Mouse (Mus musculus) adrenal gland, postnatal 0 days (tissue): ENCODE results near the gene Hist1h2ai. TPM values are rescaled to one million over a fixed set of nuclear protein-coding genes. Genes with fewer than 3 reads are reported as not detected.

ENCODE experiments used
- microRNA-seq: library from miRNA; unstranded; fragments of <30 nt; microRNA quantifications from one replicate; pipeline ENCODE4, GENCODE M21; 2016; ENCODE audit warnings: borderline replicate concordance; ENCODE audit not compliant: insufficient number of aligned reads
- polyA plus RNA-seq: library from polyadenylated mRNA; unstranded; fragments of >200 nt; fragmentation: Nextera tagmentation; extraction: Ambion mirVana; gene quantifications from 2 replicates; pipeline ENCODE4 v1.2.1, GENCODE M21; 2015

The Hist1h2ai gene
- 6.6 and 14.9 TPM in 2 replicates for polyA plus RNA-seq

GRCm38 (mm10) chr13:21715864-21716539 lies at the start of gene Hist1h2ai, which contains the start of gene Hist1h2bl:
Gene Hist1h2ai, plus strand, starts transcription at chr13:21716422.
Gene Hist1h2bl, minus strand, starts transcription at chr13:21716143.

GRCm38 (mm10) chr13:21677305-21677704 lies 38.9 kb upstream of the Hist1h2ai start, which contains the start of gene Olfr1360:
Gene Olfr1360, minus strand, starts transcription at chr13:21677405.

GRCm38 (mm10) chr13:21697811-21698210 lies 18.4 kb upstream of the Hist1h2ai start, which contains the start of gene Olfr1359:
Gene Olfr1359, plus strand, starts transcription at chr13:21698111.

GRCm38 (mm10) chr13:21717397-21718357 lies 1.5 kb downstream of the Hist1h2ai start, which contains the start of gene Hist1h3h:
Gene Hist1h3h, plus strand, starts transcription at chr13:21717659.

GRCm38 (mm10) chr13:21721757-21722372 lies 5.6 kb downstream of the Hist1h2ai start, which contains the start of gene Hist1h2bm:
Gene Hist1h2bm, plus strand, starts transcription at chr13:21722044.

GRCm38 (mm10) chr13:21734906-21735767 lies 18.9 kb downstream of the Hist1h2ai start, which contains the start of gene Hist1h4j:
Gene Hist1h4j, plus strand, starts transcription at chr13:21735064.

GRCm38 (mm10) chr13:21750159-21751017 lies 34.2 kb downstream of the Hist1h2ai start, which contains the start of gene Hist1h4k:
Gene Hist1h4k, minus strand, starts transcription at chr13:21750505.

GRCm38 (mm10) chr13:21753524-21754285 lies 37.5 kb downstream of the Hist1h2ai start, which contains the start of the genes Hist1h2ak and Hist1h2bn:
Gene Hist1h2ak, minus strand, starts transcription at chr13:21753827.
Gene Hist1h2bn, plus strand, starts transcription at chr13:21754123.

Small RNAs within 50 kb of the gene (microRNA-seq; reads per million reads assigned to microRNA genes)
- gene Gm44357 (not detected), gene Gm44367 (not detected), gene Gm44454 (not detected)

Other genes with a start within 250 kb of the Hist1h2ai start
- gene Nkapl, start 247.9 kb upstream of the Hist1h2ai start, polyA plus RNA-seq, result 2.3 and 2.4 TPM in 2 replicates
- 3.8 and 4.9 TPM in 2 replicates for gene Zkscan4, start 237.5 kb upstream of the Hist1h2ai start, polyA plus RNA-seq
- not detected in 2 replicates for gene Gm10065, start 237.0 kb upstream of the Hist1h2ai start, polyA plus RNA-seq
- gene AK157302, start 221.2 kb upstream of the Hist1h2ai start, polyA plus RNA-seq, result 0.35 and 0.41 TPM in 2 replicates
- 6.0 and 10.4 TPM in 2 replicates for gene Gm11273, start 215.0 kb upstream of the Hist1h2ai start, polyA plus RNA-seq
- 2.2 and 2.6 TPM in 2 replicates for gene Zkscan8, start 185.3 kb upstream of the Hist1h2ai start, polyA plus RNA-seq
- not detected in 2 replicates for gene Olfr1366, start 173.6 kb upstream of the Hist1h2ai start, polyA plus RNA-seq
- gene Olfr1535, start 156.5 kb upstream of the Hist1h2ai start, polyA plus RNA-seq, result not detected in 2 replicates
- gene Olfr1364, start 134.7 kb upstream of the Hist1h2ai start, polyA plus RNA-seq, result not detected in 2 replicates
- gene Olfr1362, start 102.4 kb upstream of the Hist1h2ai start, polyA plus RNA-seq, result not detected in 2 replicates
- gene Olfr11, start 73.9 kb upstream of the Hist1h2ai start, polyA plus RNA-seq, result not detected in 2 replicates
- not detected in 2 replicates for gene Olfr1361, start 53.0 kb upstream of the Hist1h2ai start, polyA plus RNA-seq
- gene Olfr1360, start 39.0 kb upstream of the Hist1h2ai start, polyA plus RNA-seq, result not detected in 2 replicates
- not detected in 2 replicates for gene Olfr1359, start 18.3 kb upstream of the Hist1h2ai start, polyA plus RNA-seq
- 1.4 TPM in 1 of 2 replicates, not detected in the other for gene Hist1h2bl, start 279 bp upstream of the Hist1h2ai start, polyA plus RNA-seq
- 0.38 and 2.1 TPM in 2 replicates for gene Hist1h3h, start 1.2 kb downstream of the Hist1h2ai start, polyA plus RNA-seq
- gene Hist1h2bm, start 5.6 kb downstream of the Hist1h2ai start, polyA plus RNA-seq, result 1.1 and 1.3 TPM in 2 replicates
- 0.39 and 0.77 TPM in 2 replicates for gene Hist1h4j, start 18.6 kb downstream of the Hist1h2ai start, polyA plus RNA-seq
- gene Hist1h4k, start 34.1 kb downstream of the Hist1h2ai start, polyA plus RNA-seq, result 2.2 and 2.5 TPM in 2 replicates
- 6.3 and 6.9 TPM in 2 replicates for gene Hist1h2ak, start 37.4 kb downstream of the Hist1h2ai start, polyA plus RNA-seq
- 0.83 and 1.5 TPM in 2 replicates for gene Hist1h2bn, start 37.7 kb downstream of the Hist1h2ai start, polyA plus RNA-seq
- 9.0 and 13.0 TPM in 2 replicates for gene Hist1h1b, start 64.2 kb downstream of the Hist1h2ai start, polyA plus RNA-seq
- gene Hist1h3i, start 66.9 kb downstream of the Hist1h2ai start, polyA plus RNA-seq, result 55.7 and 74.2 TPM in 2 replicates
- 7.6 and 8.2 TPM in 2 replicates for gene Hist1h2an, start 70.8 kb downstream of the Hist1h2ai start, polyA plus RNA-seq
- 1.4 and 1.8 TPM in 2 replicates for gene Hist1h2bp, start 71.0 kb downstream of the Hist1h2ai start, polyA plus RNA-seq
- gene Hist1h2bq, start 93.8 kb downstream of the Hist1h2ai start, polyA plus RNA-seq, result 1.4 and 6.7 TPM in 2 replicates
- 2.0 TPM in 1 of 2 replicates, not detected in the other for gene Hist1h2ao, start 94.0 kb downstream of the Hist1h2ai start, polyA plus RNA-seq
- not detected in 2 replicates for gene Hist1h4m, start 95.3 kb downstream of the Hist1h2ai start, polyA plus RNA-seq
- gene Hist1h4n, start 115.8 kb downstream of the Hist1h2ai start, polyA plus RNA-seq, result 5.7 and 5.9 TPM in 2 replicates
- 2,226 and 3,319 TPM in 2 replicates for gene Hist1h2ap, start 117.1 kb downstream of the Hist1h2ai start, polyA plus RNA-seq
- 1.6 and 7.1 TPM in 2 replicates for gene Hist1h2br, start 117.3 kb downstream of the Hist1h2ai start, polyA plus RNA-seq
- 3.3 and 5.1 TPM in 2 replicates for gene Zfp184, start 228.7 kb downstream of the Hist1h2ai start, polyA plus RNA-seq